Mouse (Mus musculus) MEL (cell line): ENCODE data around the gene Atg7. TPM values are rescaled to one million over a fixed set of nuclear protein-coding genes. Genes with fewer than 3 reads are reported as not detected.

Experiments used
- DNase-seq: peaks from one replicate; pipeline ENCODE4 v3.0.0; 2011; ENCODE audit warnings: low read depth, low spot score
- H3K27ac ChIP-seq: 2 replicates; pipeline ENCODE4 v1.5.1; 2012; ENCODE audit warnings: low read depth, mild to moderate bottlenecking, control low read depth, low read length, moderate library complexity; ENCODE audit not compliant: control insufficient read depth
- H3K27me3 ChIP-seq, 2 experiments: fragments of 150-350 bp in 1 of 2; sonication (generic) in 1 of 2; 2 replicates each; pipeline ENCODE4 v1.6.1; 2012; ENCODE audit warnings: low read length in 2 of 2, mild to moderate bottlenecking in 2 of 2, improper control_type of control experiment in 1 of 2, moderate library complexity in 1 of 2; ENCODE audit not compliant: insufficient read depth in 2 of 2, control insufficient read depth in 1 of 2
- H3K36me3 ChIP-seq, 2 experiments: 2 replicates each; pipeline ENCODE4 v1.6.1; 2012 to 2014; ENCODE audit warnings: low read length in 2 of 2, improper control_type of control experiment in 1 of 2, inconsistent platforms in 1 of 2, mild to moderate bottlenecking in 1 of 2; ENCODE audit not compliant: insufficient read depth in 2 of 2, control insufficient read depth in 1 of 2
- H3K4me1 ChIP-seq, 2 experiments: fragments of 150-350 bp in 1 of 2; sonication (generic) in 1 of 2; 2 replicates each; pipeline ENCODE4 v1.6.1; 2012; ENCODE audit warnings: low read length in 2 of 2, improper control_type of control experiment in 1 of 2, mild to moderate bottlenecking in 1 of 2; ENCODE audit not compliant: insufficient read depth in 2 of 2, control insufficient read depth in 1 of 2
- H3K4me3 ChIP-seq, 2 experiments: fragments of 150-350 bp in 1 of 2; sonication (generic) in 1 of 2; 2 replicates each; pipeline ENCODE4 v1.5.1; 2012; ENCODE audit warnings: low read depth in 2 of 2, low read length in 2 of 2, mild to moderate bottlenecking in 2 of 2, moderate library complexity in 2 of 2, control low read depth in 1 of 2, improper control_type of control experiment in 1 of 2; ENCODE audit not compliant: control insufficient read depth in 1 of 2, insufficient read depth in 1 of 2
- H3K79me2 ChIP-seq: 2 replicates; pipeline ENCODE4 v1.6.1; 2012; ENCODE audit warnings: mild to moderate bottlenecking, low read length, moderate library complexity; ENCODE audit not compliant: control insufficient read depth, poor library complexity, insufficient read depth
- H3K9ac ChIP-seq: 2 replicates; pipeline ENCODE4 v1.6.1; 2012; ENCODE audit warnings: low read depth, mild to moderate bottlenecking, control low read depth, low read length, moderate library complexity; ENCODE audit not compliant: control insufficient read depth, poor library complexity, severe bottlenecking
- H3K9me3 ChIP-seq: fragments of 150-350 bp; sonication (generic); replicated peaks from 2 replicates; pipeline ENCODE4 v1.6.1; 2012; ENCODE audit warnings: mild to moderate bottlenecking, low read length, improper control_type of control experiment, moderate library complexity; ENCODE audit not compliant: insufficient read depth
- BHLHE40 ChIP-seq: IDR thresholded peaks from 2 replicates; pipeline ENCODE4 v1.6.1; 2012; ENCODE audit warnings: low read depth, mild to moderate bottlenecking, inconsistent platforms, low read length, improper control_type of control experiment, borderline replicate concordance
- CHD2 ChIP-seq: IDR thresholded peaks from 2 replicates; pipeline ENCODE4 v1.6.1; 2011; ENCODE audit warnings: low read length, improper control_type of control experiment
- CTCF ChIP-seq, 3 experiments: IDR thresholded peaks in 2 of 3; conservative IDR thresholded peaks in 1 of 3; 2 replicates each; pipeline ENCODE4 v1.5.1; 2011 to 2012; ENCODE audit warnings: low read length in 3 of 3, low read depth in 2 of 3, mild to moderate bottlenecking in 2 of 3, improper control_type of control experiment in 1 of 3, inconsistent platforms in 1 of 3, mixed read lengths in 1 of 3, moderate library complexity in 1 of 3; ENCODE audit not compliant: control insufficient read depth in 1 of 3, insufficient read depth in 1 of 3, poor library complexity in 1 of 3, severe bottlenecking in 1 of 3
- E2F4 ChIP-seq: IDR thresholded peaks from 2 replicates; pipeline ENCODE4 v1.6.1; 2011; ENCODE audit warnings: low read depth, low read length, improper control_type of control experiment, borderline replicate concordance
- ELF1 ChIP-seq: IDR thresholded peaks from 2 replicates; pipeline ENCODE4 v1.6.1; 2014; ENCODE audit warnings: low read depth, mild to moderate bottlenecking, inconsistent platforms, low read length, improper control_type of control experiment, moderate library complexity
- ETS1 ChIP-seq: IDR thresholded peaks from 2 replicates; pipeline ENCODE4 v1.6.1; 2012; ENCODE audit warnings: low read depth, mild to moderate bottlenecking, inconsistent platforms, low read length, improper control_type of control experiment, moderate library complexity
- GABPA ChIP-seq: IDR thresholded peaks from 2 replicates; pipeline ENCODE4 v1.6.1; 2012; ENCODE audit warnings: low read depth, mild to moderate bottlenecking, inconsistent platforms, low read length, improper control_type of control experiment, moderate library complexity
- HCFC1 ChIP-seq: IDR thresholded peaks from 2 replicates; pipeline ENCODE4 v1.6.1; 2012; ENCODE audit warnings: low read depth, mild to moderate bottlenecking, inconsistent platforms, low read length, improper control_type of control experiment, moderate library complexity
- MAFK ChIP-seq: IDR thresholded peaks from 2 replicates; pipeline ENCODE4 v1.6.1; 2011; ENCODE audit warnings: low read depth, mild to moderate bottlenecking, low read length, improper control_type of control experiment, borderline replicate concordance
- MAZ ChIP-seq: IDR thresholded peaks from 2 replicates; pipeline ENCODE4 v1.6.1; 2012; ENCODE audit warnings: low read depth, mild to moderate bottlenecking, inconsistent platforms, low read length, improper control_type of control experiment
- MEF2A ChIP-seq: IDR thresholded peaks from 2 replicates; pipeline ENCODE4 v1.6.1; 2014; ENCODE audit warnings: low read depth, mild to moderate bottlenecking, inconsistent platforms, low read length, improper control_type of control experiment; ENCODE audit not compliant: poor library complexity, insufficient replicate concordance, severe bottlenecking; ENCODE audit errors: extremely low read depth
- MXI1 ChIP-seq: IDR thresholded peaks from 2 replicates; pipeline ENCODE4 v1.6.1; 2011; ENCODE audit warnings: mild to moderate bottlenecking, low read depth, low read length, improper control_type of control experiment
- MYB ChIP-seq: IDR thresholded peaks from 2 replicates; pipeline ENCODE4 v1.6.1; 2011; ENCODE audit warnings: mild to moderate bottlenecking, low read depth, low read length, improper control_type of control experiment
- POLR2A ChIP-seq, 2 experiments: IDR thresholded peaks; 2 replicates each; pipeline ENCODE4 v1.6.1; 2011 to 2012; ENCODE audit warnings: low read length in 2 of 2, mild to moderate bottlenecking in 2 of 2, control low read depth in 1 of 2, improper control_type of control experiment in 1 of 2, low read depth in 1 of 2, moderate library complexity in 1 of 2; ENCODE audit not compliant: control insufficient read depth in 1 of 2, insufficient read depth in 1 of 2, poor library complexity in 1 of 2
- POLR2AphosphoS5 ChIP-seq: IDR thresholded peaks from 2 replicates; pipeline ENCODE4 v1.6.1; 2012; ENCODE audit warnings: low read depth, borderline replicate concordance, mild to moderate bottlenecking, inconsistent platforms, low read length, moderate library complexity, mixed read lengths
- RCOR1 ChIP-seq: IDR thresholded peaks from 2 replicates; pipeline ENCODE4 v1.6.1; 2012; ENCODE audit warnings: low read depth, mild to moderate bottlenecking, inconsistent platforms, low read length, improper control_type of control experiment
- TCF12 ChIP-seq: IDR thresholded peaks from 2 replicates; pipeline ENCODE4 v1.6.1; 2014; ENCODE audit warnings: low read depth, mild to moderate bottlenecking, inconsistent platforms, low read length, improper control_type of control experiment, moderate library complexity
- UBTF ChIP-seq: IDR thresholded peaks from 2 replicates; pipeline ENCODE4 v1.6.1; 2012; ENCODE audit warnings: low read depth, mild to moderate bottlenecking, inconsistent platforms, low read length, improper control_type of control experiment, moderate library complexity, borderline replicate concordance; ENCODE audit not compliant: insufficient read depth
- ZKSCAN1 ChIP-seq: IDR thresholded peaks from 2 replicates; pipeline ENCODE4 v1.6.1; 2012; ENCODE audit warnings: low read depth, mild to moderate bottlenecking, inconsistent platforms, low read length, improper control_type of control experiment, moderate library complexity
- ZMIZ1 ChIP-seq: IDR thresholded peaks from 2 replicates; pipeline ENCODE4 v1.6.1; 2012; ENCODE audit warnings: low read depth, mild to moderate bottlenecking, inconsistent platforms, low read length, improper control_type of control experiment, moderate library complexity
- polyA plus RNA-seq, 2 experiments: library from polyadenylated mRNA; stranded (reverse) in 1 of 2; unstranded in 1 of 2; fragments of >175 nt in 1 of 2; fragments of >200 nt in 1 of 2; gene quantifications; 2 replicates each; pipeline versions ENCODE4 v1.2.1 to v1.2.4; 2012; ENCODE audit warnings: low replicate concordance in 2 of 2, low read depth in 1 of 2; ENCODE audit not compliant: insufficient read length in 2 of 2, insufficient read depth in 1 of 2, missing spikeins in 1 of 2
- total RNA-seq: library from RNA; depleted of rRNA; stranded (reverse); fragments of 300-350 nt; gene quantifications from 2 replicates; pipeline ENCODE4 v1.2.3, GENCODE M21; 2012

Atg7 gene
- total and polyA plus RNA-seq, 3 experiments = 14.6 TPM; not detected in 1

DNA sequence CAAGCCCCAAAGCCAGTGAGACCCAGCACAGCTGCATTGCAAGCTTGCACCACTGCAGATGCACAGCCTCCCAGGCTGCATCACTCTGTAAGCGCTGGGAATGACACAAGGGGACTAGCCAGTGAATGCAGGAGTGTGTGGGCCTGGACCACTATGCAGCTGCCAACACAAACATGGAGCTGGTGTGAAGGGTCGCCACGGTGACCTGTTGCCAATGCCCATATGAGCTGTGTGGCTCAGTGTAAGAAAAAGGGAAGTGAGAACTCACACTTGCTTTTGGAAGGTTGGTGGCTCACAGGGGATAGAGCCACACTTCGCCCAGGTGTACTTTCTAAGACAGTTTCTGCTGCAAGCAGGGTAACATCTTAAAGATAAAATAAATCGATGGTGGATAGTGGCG lies 243.1 kb downstream of the Atg7 start:
- TF ChIP-seq RCOR1 = no peak
- no peak for TF ChIP-seq MYB
- TF ChIP-seq ZKSCAN1 = no peak
- Histone ChIP-seq H3K36me3 (no peaks in the 10 kb centered on the region; a peak in 1 of 4 replicates), H3K27ac (no peak overlapping the region), H3K9me3 (no peaks in the 10 kb centered on the region), H3K79me2 (peaks cover 2% of the 10 kb centered on the region; the same call in 1 of the 2 replicates), H3K4me1 (no peaks in the 10 kb centered on the region), H3K9ac (no peak overlapping the region), H3K27me3 (no peaks in the 10 kb centered on the region), H3K4me3 (no peak overlapping the region)
- DNase-seq = peak; percentile 30

GRCm38 (mm10) chr6:114886504-114887361 lies 243.8 kb downstream of the Atg7 start:
- TF ChIP-seq POLR2A (IDR thresholded peaks at IDR 0.05; ENCODE audit: control insufficient read depth in 1 of 2, insufficient read depth in 1 of 2, low read depth in 1 of 2, low read length in 2 of 2, poor library complexity in 1 of 2) (no peak), UBTF (no peak), CTCF (IDR thresholded peaks at IDR 0.05 in 2 of 3, conservative IDR thresholded peaks at IDR 0.05 in 1 of 3; ENCODE audit: control insufficient read depth in 1 of 3, insufficient read depth in 1 of 3, low read depth in 2 of 3, low read length in 3 of 3, poor library complexity in 1 of 3, severe bottlenecking in 1 of 3) (no peak), ETS1 (no peak), MAFK (no peak), BHLHE40 (no peak), ELF1 (no peak), MXI1 (no peak), ZKSCAN1 (no peak), POLR2AphosphoS5 (no peak), MYB (no peak), MAZ (no peak), CHD2 (no peak), MEF2A (no peak), E2F4 (no peak), TCF12 (no peak), GABPA (no peak), HCFC1 (no peak), ZMIZ1 (no peak)
- TF ChIP-seq, all 39 proteins: peak for 0
- DNase-seq = no peak
- Histone ChIP-seq H3K9ac (no peak overlapping the region), H3K27me3 (no peaks in the 10 kb centered on the region), H3K27ac (no peak overlapping the region), H3K9me3 (no peaks in the 10 kb centered on the region), H3K79me2 (peaks cover 2% of the 10 kb centered on the region; the same call in 1 of the 2 replicates), H3K4me3 (no peak overlapping the region), H3K36me3 (no peaks in the 10 kb centered on the region; a peak in 1 of 4 replicates), H3K4me1 (no peaks in the 10 kb centered on the region)
